Mouse (Mus musculus): Measurements from ENCODE around the gene Rprml.

Gene Rprml

GRCm38 (mm10) chr11:103649301-103649982 lies at the start of gene Rprml:
Gene Rprml, plus strand, starts transcription at chr11:103649570.
- DNase-seq: peak in 1 of 2 experiments; percentile 13

DNA sequence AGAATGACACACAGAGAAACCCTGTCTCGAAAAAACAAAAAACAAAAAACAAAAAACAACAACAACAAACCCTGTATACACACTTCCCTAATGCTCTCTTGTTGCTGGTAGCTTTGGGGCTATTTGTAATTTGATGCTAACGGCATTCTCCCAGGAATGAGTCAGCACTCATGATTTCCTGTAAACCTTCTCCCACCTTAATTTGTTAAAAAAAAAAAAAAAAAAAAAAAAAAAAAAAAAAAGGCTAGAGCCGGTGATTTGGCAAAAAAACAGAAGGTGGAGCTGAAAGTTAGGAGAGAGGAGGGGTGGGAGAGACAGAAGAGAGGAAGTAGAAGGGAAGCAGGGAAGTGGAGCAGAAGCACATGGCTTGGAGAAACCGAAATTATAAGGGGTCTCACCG lies 42.8 kb upstream of the Rprml start:
- no peak for DNase-seq

DNA sequence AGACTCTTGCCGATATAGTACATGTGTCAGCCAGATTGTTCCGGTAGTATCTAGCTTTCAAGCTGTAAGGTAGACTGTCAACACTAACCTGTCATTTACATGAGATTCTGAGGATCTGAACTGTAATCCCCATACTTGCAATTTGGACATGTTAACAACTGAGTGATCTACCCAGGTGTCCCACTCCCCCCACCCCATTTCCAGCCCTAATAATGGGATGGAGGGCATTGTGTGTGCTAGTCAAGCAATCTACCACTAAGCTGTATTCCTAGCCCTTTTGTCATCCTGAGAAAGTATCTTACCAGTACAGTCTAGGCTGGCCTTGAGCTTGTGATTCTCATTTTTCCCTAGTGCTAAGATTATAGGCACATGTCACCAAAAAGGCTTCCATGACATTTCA lies 38.6 kb upstream of the Rprml start:
- DNase-seq: no peak

DNA sequence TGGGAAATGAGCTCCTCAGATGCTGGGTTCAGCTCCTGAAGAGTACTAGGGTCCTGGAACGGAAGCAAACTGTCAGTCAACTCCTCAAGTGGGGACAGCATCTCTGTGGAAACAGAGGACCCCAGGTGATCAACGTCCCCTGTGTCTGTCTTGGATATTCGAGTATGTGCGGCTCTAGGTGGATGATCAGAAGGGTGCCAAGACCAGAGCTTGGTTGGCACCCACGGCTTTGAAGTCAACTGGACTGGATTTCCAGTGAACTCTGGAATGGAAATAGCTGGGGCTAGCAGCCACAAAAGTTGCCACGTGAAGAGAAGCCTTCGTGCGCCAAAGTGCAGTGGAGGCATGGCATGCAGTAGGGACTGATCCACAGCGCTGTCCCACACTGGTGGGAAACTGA lies 28.3 kb upstream of the Rprml start, which contains the start of gene Gm884:
Gene Gm884 (minus strand): TSS at position 101 of the 400 bp plus-strand sequence.
- no peak for DNase-seq

- DNase-seq: no peak
Observed at GRCm38 (mm10) chr11:103627453-103627852, 21.9 kb upstream of the Rprml start.

- no peak for DNase-seq
Observed at GRCm38 (mm10) chr11:103634806-103635205, 14.6 kb upstream of the Rprml start.

- DNase-seq: no peak
Observed at GRCm38 (mm10) chr11:103635481-103635880, 13.9 kb upstream of the Rprml start.

GRCm38 (mm10) chr11:103636261-103636660 lies 13.1 kb upstream of the Rprml start:
- no peak for DNase-seq

- DNase-seq: no peak
Observed at GRCm38 (mm10) chr11:103638790-103639189, 10.6 kb upstream of the Rprml start, which contains the start of gene Lyzl6. Gene Lyzl6, minus strand, starts transcription at chr11:103638890.

DNA sequence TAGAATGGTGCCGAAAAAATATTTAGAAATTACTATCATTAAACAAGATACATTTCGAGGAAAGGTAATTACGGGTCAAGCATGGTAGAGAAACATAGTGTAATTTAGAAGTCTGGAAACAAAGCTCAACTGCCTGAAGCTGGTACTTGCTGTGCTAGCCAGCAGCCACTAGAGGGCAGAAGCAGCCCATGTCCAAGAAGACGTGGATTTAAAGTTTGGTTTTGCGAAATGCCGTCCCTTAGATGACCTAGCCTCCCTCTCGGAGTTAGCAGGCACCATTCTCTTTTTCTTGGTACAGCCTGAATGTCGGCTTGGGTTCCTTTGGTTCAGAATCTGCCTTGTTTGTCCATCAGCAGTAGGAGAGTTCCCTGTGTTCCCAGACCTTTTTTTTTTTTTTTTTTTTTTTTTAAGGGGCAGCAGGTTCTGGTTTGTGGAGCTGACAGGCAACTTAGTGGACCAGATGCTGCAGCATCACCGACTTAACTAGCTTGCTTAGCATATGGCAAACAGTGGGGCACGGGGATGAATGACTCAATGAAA lies 9.9 kb upstream of the Rprml start:
- DNase-seq: peak; percentile 32 to 44

DNA sequence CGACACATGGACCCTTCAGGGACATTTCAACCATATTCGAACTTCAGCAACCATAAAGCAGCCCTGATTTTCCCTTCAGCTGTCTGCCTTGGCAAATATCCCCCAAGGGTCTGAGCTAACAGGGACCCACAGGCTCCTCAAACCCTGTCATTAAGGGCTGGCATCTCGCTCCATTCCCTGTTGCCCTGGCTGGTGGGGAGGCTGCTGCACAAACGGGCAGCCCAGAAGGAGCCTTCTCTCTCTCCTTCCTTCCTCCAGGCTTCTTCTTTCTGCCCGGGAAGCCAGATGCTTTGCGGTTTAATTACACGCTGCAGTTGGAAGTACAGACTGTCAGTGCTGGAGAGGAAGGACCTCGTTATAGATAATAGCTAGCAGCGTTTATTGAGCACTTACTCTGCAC lies 6.2 kb upstream of the Rprml start:
- DNase-seq: no peak

GRCm38 (mm10) chr11:103645731-103646130 lies 3.6 kb upstream of the Rprml start:
- peak; percentile 10 to 40 for DNase-seq

- no peak for DNase-seq
Observed at GRCm38 (mm10) chr11:103646301-103646700, 3.1 kb upstream of the Rprml start.

- DNase-seq: peak; percentile 23 to 46
Observed at GRCm38 (mm10) chr11:103647921-103648620, 1.3 kb upstream of the Rprml start.

DNA sequence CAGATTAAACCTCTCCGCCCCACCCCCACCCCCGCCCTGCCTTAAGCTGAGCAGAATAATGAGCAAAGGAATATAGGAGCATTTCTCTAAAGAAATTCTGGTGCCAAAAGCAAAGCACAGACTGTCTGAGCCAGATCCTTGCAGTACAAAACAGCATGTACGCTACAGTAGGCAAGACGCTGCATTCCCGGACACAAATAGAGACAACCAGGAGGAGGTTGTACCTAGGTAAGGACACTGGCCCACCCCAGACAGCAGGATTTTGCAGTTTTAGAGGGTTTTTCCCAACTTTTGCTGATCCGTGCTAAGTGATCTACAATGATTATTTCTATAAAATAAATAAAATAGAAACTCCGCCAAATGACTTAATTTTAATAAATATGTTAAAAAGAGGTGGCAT lies 714 bp upstream of the Rprml start:
- no peak for DNase-seq

- DNase-seq: no peak
Observed at GRCm38 (mm10) chr11:103649983-103650493, 668 bp downstream of the Rprml start.

- no peak for DNase-seq
Observed at GRCm38 (mm10) chr11:103651426-103651825, 2.1 kb downstream of the Rprml start.

DNA sequence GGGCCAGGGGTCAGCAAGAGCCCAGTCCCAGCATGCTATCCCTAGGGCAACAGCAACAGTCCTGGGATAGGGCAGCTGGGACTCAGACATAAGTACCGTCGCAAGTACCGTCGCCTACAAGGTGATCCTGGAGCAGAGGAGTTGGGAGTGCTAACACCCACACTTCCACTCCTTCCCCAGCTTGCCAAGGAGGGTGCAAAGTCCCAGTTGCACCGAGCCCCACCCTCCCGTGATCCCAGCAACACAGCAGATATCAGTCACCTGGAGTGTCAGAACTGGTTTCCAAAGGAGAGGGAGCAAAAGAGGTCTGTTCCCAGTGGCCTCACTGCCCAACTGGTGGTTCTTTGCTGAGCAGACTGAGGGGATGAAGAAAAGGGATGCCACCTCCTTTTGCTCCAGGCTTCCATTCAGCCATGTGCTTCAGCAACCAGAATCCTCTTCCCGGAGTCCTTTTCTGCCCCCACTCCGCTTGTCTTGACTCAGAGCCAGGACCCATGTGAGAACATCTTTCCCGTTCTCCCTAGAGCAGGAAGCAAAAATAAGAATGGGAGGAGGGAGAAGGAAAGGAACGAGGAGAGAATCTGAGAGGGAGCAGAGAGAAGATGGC lies 4.1 kb downstream of the Rprml start:
- DNase-seq: no peak

DNA sequence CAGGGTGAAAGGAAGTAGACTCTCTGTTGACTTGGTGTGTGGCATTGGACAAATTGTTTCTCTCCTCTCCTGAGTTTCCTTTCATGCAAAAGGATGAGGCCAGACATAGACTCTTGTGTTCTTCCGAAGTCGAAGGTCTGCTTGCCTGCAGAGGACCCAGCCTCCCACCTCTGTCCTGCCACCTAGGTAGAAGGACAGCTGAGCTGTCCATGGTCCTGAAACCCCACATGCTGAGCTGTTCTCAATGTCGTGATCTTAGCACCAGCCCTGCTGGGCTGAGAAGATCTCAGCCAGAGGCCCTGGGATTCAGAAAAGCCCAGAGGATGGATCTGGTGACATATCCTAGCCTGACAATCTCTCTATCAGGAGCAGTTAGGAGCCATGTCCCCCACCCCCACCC lies 7.2 kb downstream of the Rprml start:
- no peak for DNase-seq

- DNase-seq: no peak
Observed at GRCm38 (mm10) chr11:103658189-103658588, 8.8 kb downstream of the Rprml start.

DNA sequence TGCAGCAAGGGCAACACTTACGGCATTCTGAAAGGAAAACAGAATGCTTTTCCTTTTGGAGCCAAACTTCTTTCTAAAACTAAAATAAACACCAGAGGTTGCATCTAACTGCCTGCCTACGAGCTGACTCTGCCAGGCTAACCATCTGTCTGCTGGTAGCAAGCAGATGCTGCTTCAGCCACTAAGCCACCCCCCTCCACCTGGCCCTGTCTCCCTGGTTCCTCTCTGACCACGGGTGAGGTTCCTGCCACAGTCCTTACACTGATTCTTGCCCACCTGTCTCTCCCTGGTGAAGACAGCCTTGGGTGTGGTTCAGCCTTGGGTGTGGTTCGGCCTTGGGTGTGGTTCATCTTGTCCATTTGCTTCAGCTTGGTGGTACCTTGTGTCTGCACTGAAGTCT lies 12.5 kb downstream of the Rprml start:
- DNase-seq: no peak

GRCm38 (mm10) chr11:103662546-103662945 lies 13.2 kb downstream of the Rprml start:
- DNase-seq: no peak

DNA sequence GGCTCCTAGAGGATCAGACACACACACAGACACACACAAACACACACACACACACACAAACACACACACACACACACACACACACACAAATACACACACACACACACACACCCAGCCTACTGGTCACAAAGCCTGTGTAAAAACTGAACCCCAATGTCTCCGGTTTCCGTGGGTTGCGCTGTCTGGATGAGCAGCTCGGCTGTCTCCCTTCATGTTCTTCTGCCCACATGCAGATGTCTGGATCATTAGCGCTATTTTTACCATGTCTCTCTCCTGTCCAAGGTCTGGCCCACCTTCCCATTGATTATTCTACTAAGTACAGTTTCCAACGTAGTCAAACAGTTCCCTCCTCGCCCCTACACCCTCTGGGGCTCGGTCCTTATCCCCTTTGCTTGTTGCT lies 13.7 kb downstream of the Rprml start:
- DNase-seq: no peak

Data from lung, adult 18-20 months (tissue).